ENCODE assay signal across 10 mouse cellular contexts in genomic region chr19:41089833-41090232, GRCm38 (mm10). TPM values are rescaled to one million over a fixed set of nuclear protein-coding genes. Genes with fewer than 3 reads are reported as not detected.
DNase-seq lines count a peak whose midpoint lies in the region; ATAC-seq lines count a peak whose summit lies in the region.
"Had no signal": no experiment of that assay in that cellular context is flagged by ENCODE, and none has a peak within 500 bp of the region (broad histone marks: within the 10 kb centered on the region; RNA-seq: fewer than 3 reads in every experiment).

No protein-coding gene starts in this region.

- peaks cover 7% of the 10 kb centered on the region; the same call in 1 of the 2 replicates for H3K4me1 ChIP-seq in heart, embryonic 12.5 days (replicated peaks)
- peaks cover 13% of the 10 kb centered on the region for H3K4me1 ChIP-seq in hindbrain, embryonic 10.5 days (replicated peaks)
- peaks cover 3% of the 10 kb centered on the region; the same call in 1 of the 2 replicates for H3K4me1 ChIP-seq in midbrain, embryonic 15.5 days
- H3K4me1 ChIP-seq: embryonic facial prominence, embryonic 12.5 days; midbrain, embryonic 12.5 days had no signal

- peak; percentile 35 for DNase-seq in heart, adult 8-10 months (ENCODE audit: low spot score)
- DNase-seq in Muller cell, postnatal 12 days (ENCODE audit: inconsistent ontology term), result peak; percentile 34
- peak; percentile 83 for DNase-seq in embryo, embryonic 11 days
- peak; percentile 70 for DNase-seq in hindbrain, embryonic 10.5 days (ENCODE audit: low spot score)
- peak; percentile 81 to 84 for DNase-seq in left cerebral cortex, postnatal 14 days (ENCODE audit: low spot score in 2 of 2)
- peak; percentile 66 for DNase-seq in thymus, postnatal 0 days (ENCODE audit: low spot score)

- peaks cover 26% of the 10 kb centered on the region for H3K27me3 ChIP-seq in heart, embryonic 12.5 days (replicated peaks)
- H3K27me3 ChIP-seq in hindbrain, embryonic 10.5 days (ENCODE audit: insufficient read depth, poor library complexity, severe bottlenecking), result peaks cover 21% of the 10 kb centered on the region
- H3K27me3 ChIP-seq in midbrain, embryonic 15.5 days (replicated peaks), result peaks cover 20% of the 10 kb centered on the region

- no peak overlapping the region for H3K9ac ChIP-seq in heart, embryonic 12.5 days
- H3K9ac ChIP-seq in midbrain, embryonic 15.5 days, result no peak overlapping the region
- H3K9ac ChIP-seq: embryonic facial prominence, embryonic 12.5 days; midbrain, embryonic 12.5 days had no signal

- H3K27ac ChIP-seq in heart, embryonic 12.5 days (ENCODE audit: poor library complexity, severe bottlenecking), result no peak overlapping the region
- no peak overlapping the region for H3K27ac ChIP-seq in hindbrain, embryonic 10.5 days
- H3K27ac ChIP-seq in midbrain, embryonic 15.5 days, result no peak overlapping the region
- H3K27ac ChIP-seq: embryonic facial prominence, embryonic 12.5 days; midbrain, embryonic 12.5 days had no signal

- no peak for ATAC-seq in heart, embryonic 12.5 days (ENCODE audit: insufficient number of reproducible peaks, low FRiP score)
- ATAC-seq in midbrain, embryonic 15.5 days (replicated peaks), result peak; percentile 16; the same call in 1 of the 2 replicates

- WGBS in heart, embryonic 12.5 days, result 6% methylated on average over 5 of the region's 5 CpGs
- 15% methylated on average over 5 of the region's 5 CpGs for WGBS in hindbrain, embryonic 10.5 days
- WGBS in midbrain, embryonic 15.5 days, result 8% methylated on average over 5 of the region's 5 CpGs

- intact Hi-C loops in left cerebral cortex, postnatal 14 days (cut with DNase I), result loop anchor here (5.0 to 10.0 kb wide), 3 partner anchors 152 to 677 kb away; partner anchors contain the start of gene Lcor

- no peak overlapping the region for H3K4me3 ChIP-seq in heart, embryonic 12.5 days
- H3K4me3 ChIP-seq in hindbrain, embryonic 10.5 days, result no peak overlapping the region
- no peak overlapping the region for H3K4me3 ChIP-seq in midbrain, embryonic 15.5 days
- H3K4me3 ChIP-seq: embryonic facial prominence, embryonic 12.5 days; midbrain, embryonic 12.5 days had no signal

- H3K4me2 ChIP-seq in heart, embryonic 12.5 days, result no peak overlapping the region
- no peak overlapping the region for H3K4me2 ChIP-seq in midbrain, embryonic 15.5 days
- H3K4me2 ChIP-seq: embryonic facial prominence, embryonic 12.5 days; midbrain, embryonic 12.5 days had no signal

- H3K36me3 ChIP-seq in heart, embryonic 12.5 days, result no peaks in the 10 kb centered on the region
- no peaks in the 10 kb centered on the region for H3K36me3 ChIP-seq in hindbrain, embryonic 10.5 days
- no peaks in the 10 kb centered on the region for H3K36me3 ChIP-seq in midbrain, embryonic 15.5 days (replicated peaks)
- H3K36me3 ChIP-seq: embryonic facial prominence, embryonic 12.5 days; midbrain, embryonic 12.5 days had no signal

- no peaks in the 10 kb centered on the region for H3K9me3 ChIP-seq in heart, embryonic 12.5 days (replicated peaks)
- H3K9me3 ChIP-seq in hindbrain, embryonic 10.5 days, result no peaks in the 10 kb centered on the region
- H3K9me3 ChIP-seq in midbrain, embryonic 15.5 days, result no peaks in the 10 kb centered on the region
- H3K9me3 ChIP-seq: embryonic facial prominence, embryonic 12.5 days; midbrain, embryonic 12.5 days had no signal

RNA-seq across cellular contexts. Expression of gene Opalin, which starts 12.9 kb away (rescaled TPM):
- not detected for total RNA-seq in heart, adult 8-10 months (2022)
- 0.17 and 0.27 TPM in 2 replicates for polyA plus RNA-seq in heart, embryonic 12.5 days (2016; fragmentation: Nextera tagmentation; extraction: Ambion mirVana)
- not detected in 2 replicates for polyA plus RNA-seq in hindbrain, embryonic 10.5 days (2016; fragmentation: Nextera tagmentation; extraction: Ambion mirVana)
- 1 to 10 TPM; 3.7 to 5.1 TPM for total RNA-seq in left cerebral cortex, postnatal 14 days (2021)
- polyA plus RNA-seq in midbrain, embryonic 15.5 days (2015; fragmentation: Nextera tagmentation; extraction: Ambion mirVana), result not detected in 2 replicates
- polyA plus RNA-seq in thymus, postnatal 0 days (2015; fragmentation: Nextera tagmentation; extraction: Ambion mirVana), result 0.09 and 0.12 TPM in 2 replicates
- polyA plus RNA-seq: embryonic facial prominence, embryonic 12.5 days; midbrain, embryonic 12.5 days had no signal
